Mouse (Mus musculus) intestine, embryonic 15.5 days (tissue): Measurements from ENCODE around the gene Tmem205. TPM values are rescaled to one million over a fixed set of nuclear protein-coding genes. Genes with fewer than 3 reads are reported as not detected.

Experiments
- ATAC-seq: fragments of 200-750 bp; cut with Nextera tagmentation; 2 replicates; pipeline ENCODE4 v1.8.0; 2017; ENCODE audit warnings: moderate TSS enrichment, moderate library complexity
- H3K27ac ChIP-seq: fragments of 300-500 bp; sonication (generic); 2 replicates; pipeline ENCODE4 v1.5.1; 2015; ENCODE audit warnings: mild to moderate bottlenecking, inconsistent platforms
- H3K27me3 ChIP-seq: fragments of 300-500 bp; sonication (generic); replicated peaks from 2 replicates; pipeline ENCODE4 v1.6.1; 2015; ENCODE audit warnings: inconsistent platforms
- H3K36me3 ChIP-seq: fragments of 300-500 bp; sonication (generic); 2 replicates; pipeline ENCODE4 v1.6.1; 2015; ENCODE audit warnings: inconsistent platforms
- H3K4me1 ChIP-seq: fragments of 300-500 bp; sonication (generic); replicated peaks from 2 replicates; pipeline ENCODE4 v1.6.1; 2015; ENCODE audit warnings: inconsistent platforms
- H3K4me2 ChIP-seq: fragments of 300-500 bp; sonication (generic); replicated peaks from 2 replicates; pipeline ENCODE4 v1.6.1; 2015; ENCODE audit warnings: mild to moderate bottlenecking, inconsistent platforms
- H3K4me3 ChIP-seq: fragments of 300-500 bp; sonication (generic); replicated peaks from 2 replicates; pipeline ENCODE4 v1.5.1; 2015; ENCODE audit warnings: inconsistent platforms
- H3K9ac ChIP-seq: fragments of 300-500 bp; sonication (generic); 2 replicates; pipeline ENCODE4 v1.6.1; 2015; ENCODE audit warnings: inconsistent platforms
- H3K9me3 ChIP-seq: fragments of 300-500 bp; sonication (generic); 2 replicates; pipeline ENCODE4 v1.6.1; 2016; ENCODE audit warnings: inconsistent platforms
- WGBS: fragments of 180-500 bp; shearing (Covaris S2); methylation state at CpG from one replicate; pipeline ENCODE4 v1.1.7; 2015; 5-methylcytosine and 5-hydroxymethylcytosine counted together
- polyA plus RNA-seq: library from polyadenylated mRNA; unstranded; fragments of >200 nt; fragmentation: Nextera tagmentation; extraction: Ambion mirVana; gene quantifications from 2 replicates; pipeline ENCODE4 v1.2.1, GENCODE M21; 2015

The Tmem205 gene
- polyA plus RNA-seq, 1 experiment from 2014 or later: 71.7 TPM

GRCm38 (mm10) chr9:21938234-21938855 lies 11.0 kb upstream of the Tmem205 start:
- WGBS: 79% methylated on average over 4 of the region's 4 CpGs
- H3K4me1 ChIP-seq: 0 out of 2 replicates have a peak, but pooled peaks cover 6% of the 10 kb centered on the region

GRCm38 (mm10) chr9:21937711-21938175 lies 10.4 kb upstream of the Tmem205 start:
- Histone ChIP-seq H3K9ac (no peak overlapping the region), H3K4me3 (no peak overlapping the region), H3K36me3 (no peaks in the 10 kb centered on the region), H3K4me2 (peak overlapping the region; percentile 73; the same call in 1 of the 2 replicates), H3K4me1 (0 out of 2 replicates have a peak, but pooled peaks cover 6% of the 10 kb centered on the region), H3K27ac (no peak overlapping the region), H3K9me3 (no peaks in the 10 kb centered on the region), H3K27me3 (no peaks in the 10 kb centered on the region)
- no peak for ATAC-seq
- 78% methylated on average over 4 of the region's 4 CpGs for WGBS

More at GRCm38 (mm10) chr9:21938234-21938855, 11.0 kb upstream of the Tmem205 start:
- H3K27ac ChIP-seq: no peak overlapping the region
- no peak overlapping the region for H3K4me2 ChIP-seq
- H3K36me3 ChIP-seq: no peaks in the 10 kb centered on the region
- no peaks in the 10 kb centered on the region for H3K9me3 ChIP-seq
- H3K4me3 ChIP-seq: no peak overlapping the region
- no peak overlapping the region for H3K9ac ChIP-seq
- no peak for ATAC-seq
- H3K27me3 ChIP-seq: 0 out of 2 replicates have a peak, but pooled peaks cover under 1% of the 10 kb centered on the region

GRCm38 (mm10) chr9:21936692-21937570 lies 9.6 kb upstream of the Tmem205 start, which contains the start of gene Plppr2:
Plppr2 (plus strand) TSS chr9:21937033.
- H3K4me3 ChIP-seq: peak within 1 kb of the TSS; percentile 60
- peak within 1 kb of the TSS; percentile 73 for H3K4me2 ChIP-seq
- WGBS: 2% methylated on average over 42 of the region's 43 CpGs
- H3K4me1 ChIP-seq: 0 out of 2 replicates have a peak, but pooled peaks cover 6% of the 10 kb centered on the region
- H3K27ac ChIP-seq: 0 out of 2 replicates have a peak within 1 kb of the TSS, but pooled peaks have one; percentile 14
- no peaks in the 10 kb centered on the region for H3K27me3 ChIP-seq
- no peaks in the 10 kb centered on the region for H3K9me3 ChIP-seq
- H3K36me3 ChIP-seq: no peaks in the 10 kb centered on the region
- H3K9ac ChIP-seq: peak within 1 kb of the TSS; percentile 46
- ATAC-seq: peak; percentile 99

DNA sequence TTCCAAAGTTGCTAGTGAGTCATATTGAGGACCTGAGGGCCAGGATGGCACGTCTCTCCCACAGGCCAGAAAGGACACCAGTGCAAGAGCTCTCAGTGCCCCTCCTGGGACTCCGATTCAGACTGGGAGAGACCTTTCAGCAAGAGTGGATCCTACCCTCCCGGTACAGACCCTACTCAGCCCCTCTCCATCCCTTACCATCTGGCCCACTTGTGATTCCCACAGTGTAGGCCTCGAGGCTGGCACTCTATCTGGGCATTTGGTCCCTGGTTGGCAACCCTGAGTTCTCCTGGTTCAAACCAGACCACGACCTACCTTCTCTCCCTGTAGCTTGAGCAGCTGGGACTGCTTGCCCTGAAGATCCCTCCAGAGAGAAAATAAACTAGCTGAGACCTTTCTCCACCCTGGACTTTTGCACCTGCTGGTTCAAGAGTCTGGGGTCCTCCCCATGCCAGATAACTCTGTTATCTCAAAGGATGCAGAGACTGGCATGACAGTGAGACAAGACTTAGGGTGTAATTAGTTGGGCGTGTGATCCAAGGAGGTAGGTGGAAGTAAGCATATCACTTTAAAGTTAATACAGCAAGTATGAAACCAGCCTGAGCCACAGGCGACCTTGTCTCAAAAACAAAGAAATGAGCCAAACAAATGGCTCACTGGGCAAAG lies 8.2 kb upstream of the Tmem205 start:
- Histone ChIP-seq H3K36me3 (no peaks in the 10 kb centered on the region), H3K4me3 (no peak overlapping the region), H3K4me2 (no peak overlapping the region), H3K9me3 (no peaks in the 10 kb centered on the region), H3K27me3 (no peaks in the 10 kb centered on the region), H3K9ac (no peak overlapping the region), H3K27ac (no peak overlapping the region), H3K4me1 (0 out of 2 replicates have a peak, but pooled peaks cover 6% of the 10 kb centered on the region)
- ATAC-seq: no peak
- WGBS: 85% methylated on average over 7 of the region's 7 CpGs

DNA sequence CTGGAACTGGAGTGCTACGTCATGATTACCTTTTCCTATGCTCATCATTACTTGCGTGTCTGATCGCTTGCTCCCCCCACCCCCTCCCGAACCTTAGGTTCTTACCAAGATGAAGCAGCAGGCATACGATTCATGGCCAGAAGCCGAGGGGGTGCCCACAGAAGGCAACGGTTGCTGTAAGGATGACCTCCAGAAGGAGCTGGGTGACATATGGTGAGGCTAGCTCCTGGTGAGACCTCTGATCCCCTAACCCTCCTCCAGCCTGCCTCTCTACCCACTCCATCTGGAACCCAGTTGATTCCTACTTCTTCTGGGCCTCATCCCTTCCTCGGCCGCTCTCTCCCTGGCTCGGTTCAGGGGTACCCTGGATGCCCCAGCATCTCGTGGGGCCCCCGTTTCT lies 6.7 kb upstream of the Tmem205 start:
- Histone ChIP-seq H3K9ac (no peak overlapping the region), H3K4me2 (no peak overlapping the region), H3K36me3 (no peaks in the 10 kb centered on the region), H3K4me1 (0 out of 2 replicates have a peak, but pooled peaks cover 6% of the 10 kb centered on the region), H3K27ac (no peak overlapping the region), H3K27me3 (no peaks in the 10 kb centered on the region), H3K4me3 (no peak overlapping the region), H3K9me3 (no peaks in the 10 kb centered on the region)
- ATAC-seq: no peak
- 88% methylated on average over 12 of the region's 12 CpGs for WGBS

- H3K4me3 ChIP-seq: no peak overlapping the region
- H3K27ac ChIP-seq: no peak overlapping the region
- no peak overlapping the region for H3K4me2 ChIP-seq
- H3K4me1 ChIP-seq: 0 out of 2 replicates have a peak, but pooled peaks cover 6% of the 10 kb centered on the region
- H3K9ac ChIP-seq: no peak overlapping the region
- H3K27me3 ChIP-seq: no peaks in the 10 kb centered on the region
- 62% methylated on average over 12 of the region's 12 CpGs for WGBS
- no peaks in the 10 kb centered on the region for H3K36me3 ChIP-seq
- ATAC-seq: no peak
- no peaks in the 10 kb centered on the region for H3K9me3 ChIP-seq
Observed at GRCm38 (mm10) chr9:21932445-21933137, 5.2 kb upstream of the Tmem205 start.

DNA sequence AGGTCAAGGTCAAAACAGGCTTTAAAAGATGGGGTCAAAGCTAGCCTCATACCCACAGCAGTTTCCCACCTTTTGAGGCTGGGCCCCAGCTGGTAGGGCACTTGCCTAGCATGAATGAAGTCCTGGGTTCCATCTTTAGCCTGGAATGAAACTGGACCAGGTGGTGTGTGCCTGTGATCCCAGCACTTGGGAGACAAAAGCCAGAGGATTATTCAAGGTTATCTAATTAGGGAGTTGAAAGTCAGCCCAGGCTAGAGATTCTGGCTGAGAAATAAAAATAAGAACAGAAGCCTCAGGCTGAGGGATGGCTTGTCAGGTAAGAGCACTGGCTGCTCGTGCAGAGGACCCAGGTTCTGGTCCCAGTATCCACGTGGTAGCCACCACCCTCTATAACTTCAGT lies 4.7 kb upstream of the Tmem205 start:
- H3K36me3 ChIP-seq: no peaks in the 10 kb centered on the region
- WGBS: 72% methylated on average over 2 of the region's 2 CpGs
- no peak for ATAC-seq
- H3K9ac ChIP-seq: no peak overlapping the region
- no peaks in the 10 kb centered on the region for H3K9me3 ChIP-seq
- H3K4me3 ChIP-seq: no peak overlapping the region
- H3K27me3 ChIP-seq: no peaks in the 10 kb centered on the region
- H3K4me2 ChIP-seq: no peak overlapping the region
- 0 out of 2 replicates have a peak, but pooled peaks cover 3% of the 10 kb centered on the region for H3K4me1 ChIP-seq
- H3K27ac ChIP-seq: no peak overlapping the region

- H3K27ac ChIP-seq: no peak overlapping the region
- no peak overlapping the region for H3K9ac ChIP-seq
- H3K9me3 ChIP-seq: no peaks in the 10 kb centered on the region
- H3K4me2 ChIP-seq: no peak overlapping the region
- H3K4me1 ChIP-seq: peaks cover 8% of the 10 kb centered on the region; the same call in 1 of the 2 replicates
- no peaks in the 10 kb centered on the region for H3K27me3 ChIP-seq
- ATAC-seq: no peak
- WGBS: 81% methylated on average over 3 of the region's 3 CpGs
- H3K36me3 ChIP-seq: no peaks in the 10 kb centered on the region
- H3K4me3 ChIP-seq: no peak overlapping the region
Observed at GRCm38 (mm10) chr9:21929208-21929607, 1.9 kb upstream of the Tmem205 start.

DNA sequence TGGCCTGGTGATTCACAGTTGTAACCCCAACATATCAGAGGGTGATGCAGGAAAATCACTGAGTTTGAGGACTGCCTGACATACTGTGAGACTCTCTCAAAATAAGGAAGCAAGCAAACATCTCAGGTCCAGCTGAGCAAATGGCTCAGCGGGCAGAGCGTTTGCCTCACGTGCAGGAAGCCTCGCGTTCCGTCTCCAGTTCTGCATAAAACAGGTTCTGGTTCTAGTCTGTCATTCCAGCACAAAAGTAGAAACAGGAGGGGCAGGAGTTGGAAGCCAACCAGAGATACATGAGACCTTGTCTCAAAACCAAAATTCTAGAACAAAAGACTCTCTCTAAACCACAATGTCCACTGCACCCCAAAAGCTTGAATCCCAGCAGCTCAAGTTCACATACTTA lies 572 bp downstream of the Tmem205 start:
- Histone ChIP-seq H3K9ac (peak overlapping the region; percentile 55), H3K27ac (peak overlapping the region; percentile 70), H3K4me1 (peaks cover 13% of the 10 kb centered on the region; the same call in 1 of the 2 replicates), H3K9me3 (no peaks in the 10 kb centered on the region), H3K4me2 (peak overlapping the region; percentile 72), H3K36me3 (no peaks in the 10 kb centered on the region), H3K4me3 (peak overlapping the region; percentile 51), H3K27me3 (no peaks in the 10 kb centered on the region)
- ATAC-seq: 0 out of 2 replicates have a peak, but pooled peaks have one; percentile 14
- under 1% methylated on average over 6 of the region's 6 CpGs for WGBS

GRCm38 (mm10) chr9:21926155-21926554 lies 1.2 kb downstream of the Tmem205 start:
- H3K27ac ChIP-seq: no peak overlapping the region
- H3K27me3 ChIP-seq: no peaks in the 10 kb centered on the region
- peaks cover 13% of the 10 kb centered on the region; the same call in 1 of the 2 replicates for H3K4me1 ChIP-seq
- WGBS: 72% methylated on average over 6 of the region's 6 CpGs
- H3K9me3 ChIP-seq: no peaks in the 10 kb centered on the region
- H3K9ac ChIP-seq: 0 out of 2 replicates have a peak overlapping the region, but pooled peaks have one; percentile 55
- H3K4me3 ChIP-seq: peak overlapping the region; percentile 51
- peak overlapping the region; percentile 72 for H3K4me2 ChIP-seq
- H3K36me3 ChIP-seq: no peaks in the 10 kb centered on the region
- no peak for ATAC-seq

DNA sequence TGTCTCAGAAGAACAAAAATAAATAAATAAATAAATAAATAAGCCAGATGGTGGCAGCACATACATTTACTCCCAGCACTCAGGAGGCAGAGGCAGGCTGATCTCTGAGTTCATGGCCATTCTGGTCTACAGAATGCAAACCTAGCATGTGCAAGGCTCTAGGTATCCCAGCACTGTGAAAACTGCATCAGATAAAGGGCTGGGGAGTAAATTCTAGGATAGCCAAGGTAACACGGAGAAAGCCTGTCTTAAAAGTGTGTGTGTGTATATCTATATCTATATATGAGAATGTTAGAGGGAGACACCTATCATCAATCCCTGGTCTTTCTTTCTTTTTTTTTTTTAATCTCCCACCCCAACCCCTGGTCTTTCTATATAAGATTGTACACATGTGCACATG lies 1.9 kb downstream of the Tmem205 start:
- Histone ChIP-seq H3K4me1 (peaks cover 13% of the 10 kb centered on the region; the same call in 1 of the 2 replicates), H3K27ac (no peak overlapping the region), H3K9me3 (no peaks in the 10 kb centered on the region), H3K9ac (no peak overlapping the region), H3K4me3 (no peak overlapping the region), H3K4me2 (0 out of 2 replicates have a peak overlapping the region, but pooled peaks have one; percentile 72), H3K36me3 (no peaks in the 10 kb centered on the region), H3K27me3 (no peaks in the 10 kb centered on the region)
- no peak for ATAC-seq
- 100% methylated on average over 1 of the region's 1 CpGs for WGBS
